Mouse (Mus musculus): ENCODE results near the gene Zfand3. TPM values are rescaled to one million over a fixed set of nuclear protein-coding genes. Genes with fewer than 3 reads are reported as not detected.

Gene Zfand3
- total RNA-seq, 2 experiments from 2014 or later = 29.2 to 36.9 TPM

GRCm38 (mm10) chr17:29995986-29996385 is 8.5 kb upstream of the Zfand3 start:
- no peak for ATAC-seq (ENCODE audit: poor library complexity, severe bottlenecking)

- ATAC-seq (ENCODE audit: poor library complexity, severe bottlenecking) = no peak
Observed at GRCm38 (mm10) chr17:29997726-29998125, 6.8 kb upstream of the Zfand3 start.

- peak; percentile 21; the same call in 1 of the 2 replicates for ATAC-seq (ENCODE audit: poor library complexity, severe bottlenecking)
Observed at GRCm38 (mm10) chr17:29998566-29999295, 5.8 kb upstream of the Zfand3 start.

GRCm38 (mm10) chr17:30005103-30005443 is 540 bp downstream of the Zfand3 start:
- no peak for ATAC-seq (ENCODE audit: poor library complexity, severe bottlenecking)

GRCm38 (mm10) chr17:30005451-30005941 is 963 bp downstream of the Zfand3 start:
- ATAC-seq (ENCODE audit: poor library complexity, severe bottlenecking) = peak; percentile 36

GRCm38 (mm10) chr17:30006877-30007276 is 2.3 kb downstream of the Zfand3 start:
- ATAC-seq (ENCODE audit: poor library complexity, severe bottlenecking) = no peak

GRCm38 (mm10) chr17:30007883-30008282 is 3.4 kb downstream of the Zfand3 start:
- no peak for ATAC-seq (ENCODE audit: poor library complexity, severe bottlenecking)

- no peak for ATAC-seq (ENCODE audit: poor library complexity, severe bottlenecking)
Observed at GRCm38 (mm10) chr17:30008392-30008791, 3.9 kb downstream of the Zfand3 start.

GRCm38 (mm10) chr17:30014660-30015059 is 10.1 kb downstream of the Zfand3 start:
- ATAC-seq (ENCODE audit: poor library complexity, severe bottlenecking) = no peak

- no peak for ATAC-seq (ENCODE audit: poor library complexity, severe bottlenecking)
Observed at GRCm38 (mm10) chr17:30018927-30019610, 14.5 kb downstream of the Zfand3 start.

GRCm38 (mm10) chr17:30019942-30020341 is 15.4 kb downstream of the Zfand3 start:
- no peak for ATAC-seq (ENCODE audit: poor library complexity, severe bottlenecking)

GRCm38 (mm10) chr17:30024651-30025050 is 20.1 kb downstream of the Zfand3 start:
- no peak; the same call in 1 of the 2 replicates for ATAC-seq (ENCODE audit: poor library complexity, severe bottlenecking)

- no peak for ATAC-seq (ENCODE audit: poor library complexity, severe bottlenecking)
Observed at GRCm38 (mm10) chr17:30026617-30027016, 22.1 kb downstream of the Zfand3 start.

GRCm38 (mm10) chr17:30027343-30028029 is 23.0 kb downstream of the Zfand3 start:
- ATAC-seq (ENCODE audit: poor library complexity, severe bottlenecking) = peak; percentile 27

GRCm38 (mm10) chr17:30029633-30030226 is 25.2 kb downstream of the Zfand3 start:
- no peak for ATAC-seq (ENCODE audit: poor library complexity, severe bottlenecking)

- no peak for ATAC-seq (ENCODE audit: poor library complexity, severe bottlenecking)
Observed at GRCm38 (mm10) chr17:30032796-30033195, 28.3 kb downstream of the Zfand3 start.

GRCm38 (mm10) chr17:30033991-30034390 is 29.5 kb downstream of the Zfand3 start:
- ATAC-seq (ENCODE audit: poor library complexity, severe bottlenecking) = no peak

GRCm38 (mm10) chr17:30035216-30036005 is 30.9 kb downstream of the Zfand3 start:
- ATAC-seq (ENCODE audit: poor library complexity, severe bottlenecking) = no peak

- no peak for ATAC-seq (ENCODE audit: poor library complexity, severe bottlenecking)
Observed at GRCm38 (mm10) chr17:30043163-30043822, 38.8 kb downstream of the Zfand3 start.

GRCm38 (mm10) chr17:30045181-30045580 is 40.6 kb downstream of the Zfand3 start:
- ATAC-seq (ENCODE audit: poor library complexity, severe bottlenecking) = no peak

Data from megakaryocyte, adult 5-6 weeks (primary cell).